Mouse (Mus musculus) MN1 (cell line): ENCODE results near the gene Proser3.
"Not testable (repeated sequence)": the region's sequence is repeated elsewhere in the genome, so short reads cannot be mapped to it uniquely, and the experiment has no call there.

ENCODE experiments used
- DNase-seq: peaks from one replicate; pipeline ENCODE4 v3.0.0-alpha.2; 2016; ENCODE audit warnings: low spot score

Proser3 gene

DNA sequence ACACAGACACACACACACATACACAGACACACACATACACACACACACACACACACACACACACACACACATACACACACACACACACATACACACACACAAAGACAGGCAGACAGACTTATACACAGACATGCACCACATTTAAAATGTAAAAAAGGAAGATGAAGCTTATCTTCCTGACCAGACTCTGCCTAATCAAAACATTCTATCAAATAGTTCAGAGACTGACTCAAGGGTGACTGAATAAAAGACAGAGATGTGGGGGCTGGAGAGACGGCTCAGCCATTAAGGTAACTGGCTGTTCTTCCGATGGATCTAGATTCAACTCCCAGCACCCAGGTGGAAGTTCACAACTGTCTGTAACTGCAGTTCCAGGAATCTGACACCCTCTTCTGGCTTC is 7.8 kb downstream of the Proser3 start:
- no peak for DNase-seq

DNA sequence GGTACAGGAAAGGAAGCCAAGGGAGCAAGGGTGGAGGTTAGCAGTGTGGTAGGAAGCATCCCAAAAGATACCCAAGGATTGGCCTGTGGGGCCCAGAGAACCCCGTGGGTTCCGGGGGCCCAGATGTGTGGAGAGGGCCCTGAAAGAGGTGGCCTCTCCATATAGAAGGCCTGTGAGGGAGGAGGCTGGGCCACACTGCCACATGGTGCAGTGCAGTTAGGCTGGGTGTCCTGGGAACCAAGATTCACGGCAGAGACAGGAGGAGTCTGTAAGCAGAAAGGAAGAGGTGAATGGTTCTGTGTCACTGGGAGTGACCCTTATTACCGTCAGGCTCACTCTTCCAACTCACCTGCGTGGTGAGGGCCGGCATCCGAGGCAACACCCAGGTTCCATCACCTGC is 11.5 kb downstream of the Proser3 start:
- DNase-seq: no peak

- peak; percentile 96 for DNase-seq
Observed at GRCm38 (mm10) chr7:30534633-30535577, 17.2 kb downstream of the Proser3 start, which contains the start of gene Arhgap33. Gene Arhgap33, minus strand, starts transcription at chr7:30535060.

- DNase-seq: no peak
Observed at GRCm38 (mm10) chr7:30533941-30534632, 18.0 kb downstream of the Proser3 start.

GRCm38 (mm10) chr7:30532931-30533330 is 19.2 kb downstream of the Proser3 start:
- DNase-seq: peak; percentile 55

DNA sequence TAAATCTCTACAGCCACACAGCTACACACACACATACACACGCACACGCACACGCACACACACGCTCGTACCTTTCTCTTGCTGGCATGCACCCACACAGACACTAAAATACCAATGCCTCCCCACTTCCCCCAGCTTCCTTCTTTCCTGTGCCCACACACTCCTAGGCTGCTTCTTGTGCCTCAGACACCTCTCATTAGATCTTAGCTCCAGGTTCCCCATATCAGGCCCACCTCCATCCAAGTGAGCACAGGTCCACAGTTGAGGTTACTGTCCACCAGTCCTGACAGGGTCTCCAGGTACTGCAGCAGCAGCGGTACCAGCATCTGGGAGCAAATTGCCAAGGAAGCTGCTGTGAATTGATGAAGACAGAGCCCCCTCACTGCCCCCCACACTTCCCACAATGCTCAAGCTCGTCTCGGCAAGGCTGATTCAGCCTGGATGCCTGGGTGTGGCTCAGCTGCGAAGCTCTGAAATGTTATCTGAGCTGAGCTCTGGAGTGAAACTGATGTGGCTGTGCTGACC is 20.7 kb downstream of the Proser3 start:
- no peak for DNase-seq

DNA sequence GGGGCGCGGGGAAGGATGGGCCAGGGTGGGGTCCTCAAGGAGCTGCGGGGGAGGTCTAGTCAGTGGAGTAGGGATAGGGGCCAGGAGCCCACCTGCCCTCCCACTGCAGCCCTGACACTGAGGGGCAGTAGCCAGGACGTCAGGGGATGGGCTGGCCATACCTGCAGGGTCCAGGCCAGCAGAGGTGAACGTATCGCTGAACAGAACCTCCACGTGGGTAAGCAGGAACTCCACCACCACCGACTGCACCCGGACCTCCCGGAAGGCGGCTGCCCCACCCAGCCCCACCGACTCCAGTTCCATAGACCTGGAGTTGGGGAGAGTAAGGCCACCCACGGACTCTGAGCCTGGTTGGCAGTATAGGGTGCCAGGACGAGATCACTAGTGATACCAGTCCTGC is 25.1 kb downstream of the Proser3 start:
- DNase-seq: no peak

DNA sequence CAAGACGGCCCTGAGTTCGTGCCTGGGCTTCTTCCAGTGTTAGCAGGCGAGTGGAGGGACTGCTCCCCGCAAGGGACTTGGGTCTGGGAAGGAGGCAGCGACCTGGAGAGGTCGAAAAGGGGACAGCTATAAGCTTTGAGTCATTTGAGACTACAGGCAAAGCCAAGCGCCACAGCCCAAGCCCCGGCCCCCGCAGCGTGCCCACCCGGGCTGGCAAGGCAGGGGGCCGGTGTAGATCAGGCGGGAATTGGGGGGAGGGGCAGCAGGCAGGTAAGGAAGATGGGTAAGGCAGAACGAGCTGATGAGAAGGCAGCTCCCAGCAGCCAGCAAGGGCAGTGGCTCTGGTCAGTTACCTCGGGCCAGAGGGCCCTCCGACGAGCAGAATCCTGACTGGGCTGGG is 25.7 kb downstream of the Proser3 start:
- no peak for DNase-seq

- DNase-seq: no peak
Observed at GRCm38 (mm10) chr7:30525954-30526353, 26.1 kb downstream of the Proser3 start.

GRCm38 (mm10) chr7:30524487-30524886 is 27.6 kb downstream of the Proser3 start:
- peak; percentile 94 for DNase-seq

GRCm38 (mm10) chr7:30522871-30523270 is 29.2 kb downstream of the Proser3 start:
- no peak for DNase-seq

- no peak for DNase-seq
Observed at GRCm38 (mm10) chr7:30520856-30521255, 31.2 kb downstream of the Proser3 start.

- DNase-seq: peak; percentile 48
Observed at GRCm38 (mm10) chr7:30520396-30520795, 31.7 kb downstream of the Proser3 start.

- no peak for DNase-seq
Observed at GRCm38 (mm10) chr7:30518325-30518724, 33.8 kb downstream of the Proser3 start.

- no peak for DNase-seq
Observed at GRCm38 (mm10) chr7:30515003-30515760, 36.9 kb downstream of the Proser3 start.

DNA sequence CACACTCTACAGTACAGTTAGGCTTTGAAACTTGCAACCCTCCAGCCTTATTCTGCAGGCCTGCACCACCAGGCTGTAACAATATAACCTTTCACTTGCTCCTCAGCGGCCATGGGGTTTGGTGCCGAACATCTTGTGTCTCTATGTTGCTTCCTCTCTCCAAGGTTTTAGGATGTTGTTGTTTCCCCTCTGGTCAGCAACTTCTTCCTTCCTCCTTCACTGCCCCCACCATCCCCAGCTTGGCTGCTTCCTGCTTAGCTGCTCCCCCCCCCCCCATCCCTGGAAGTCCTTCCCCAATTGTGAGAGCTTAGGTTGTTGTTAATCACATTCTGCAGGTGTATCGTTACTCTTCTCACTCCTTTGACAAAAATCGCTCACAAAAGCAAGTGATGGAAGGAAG is 44.0 kb downstream of the Proser3 start:
- DNase-seq: no peak

DNA sequence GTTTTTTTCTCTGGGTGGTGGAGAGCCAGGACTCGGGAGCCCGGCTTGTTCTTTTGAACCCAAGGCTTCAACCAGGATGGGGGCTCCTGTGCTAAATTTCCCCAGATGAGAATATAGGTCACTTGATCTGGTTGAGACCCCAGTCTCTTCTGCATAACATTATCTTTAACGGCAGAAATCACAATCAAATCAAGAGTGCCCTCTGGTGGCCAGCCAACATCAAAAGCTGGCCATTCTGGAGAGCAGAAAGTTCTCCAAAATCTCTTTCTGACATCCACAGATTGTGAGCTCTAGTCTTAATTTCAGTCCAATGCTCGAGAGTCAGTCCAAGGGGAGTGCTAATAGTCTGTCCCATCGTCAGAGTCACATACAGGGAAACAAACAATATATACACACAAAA is 50.9 kb downstream of the Proser3 start:
- DNase-seq: not testable (repeated sequence)

DNA sequence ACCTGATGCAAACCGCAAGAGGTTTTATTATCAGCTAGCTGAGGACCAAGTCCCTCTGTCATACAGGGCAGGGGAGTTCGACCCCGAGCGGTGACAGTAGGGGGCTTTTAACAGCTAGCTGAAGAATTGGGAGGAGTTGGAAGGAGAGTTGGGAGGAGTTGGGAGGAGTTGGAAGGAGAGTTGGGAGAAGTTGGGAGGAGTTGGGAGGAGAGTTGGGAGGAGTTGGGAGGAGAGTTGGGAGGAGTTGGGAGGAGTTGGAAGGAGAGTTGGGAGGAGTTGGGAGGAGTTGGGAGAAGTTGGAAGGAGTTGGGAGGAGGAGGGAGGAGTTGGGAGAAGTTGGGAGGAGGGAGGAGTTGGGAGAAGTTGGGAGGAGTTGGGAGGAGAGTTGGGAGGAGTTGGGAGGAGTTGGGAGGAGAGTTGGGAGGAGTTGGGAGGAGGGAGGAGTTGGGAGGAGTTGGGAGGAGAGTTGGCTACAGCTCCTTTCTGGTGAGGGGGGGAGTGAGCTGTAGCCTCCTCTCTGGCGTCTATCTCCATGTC is 56.5 kb downstream of the Proser3 start:
- DNase-seq: not testable (repeated sequence)

DNA sequence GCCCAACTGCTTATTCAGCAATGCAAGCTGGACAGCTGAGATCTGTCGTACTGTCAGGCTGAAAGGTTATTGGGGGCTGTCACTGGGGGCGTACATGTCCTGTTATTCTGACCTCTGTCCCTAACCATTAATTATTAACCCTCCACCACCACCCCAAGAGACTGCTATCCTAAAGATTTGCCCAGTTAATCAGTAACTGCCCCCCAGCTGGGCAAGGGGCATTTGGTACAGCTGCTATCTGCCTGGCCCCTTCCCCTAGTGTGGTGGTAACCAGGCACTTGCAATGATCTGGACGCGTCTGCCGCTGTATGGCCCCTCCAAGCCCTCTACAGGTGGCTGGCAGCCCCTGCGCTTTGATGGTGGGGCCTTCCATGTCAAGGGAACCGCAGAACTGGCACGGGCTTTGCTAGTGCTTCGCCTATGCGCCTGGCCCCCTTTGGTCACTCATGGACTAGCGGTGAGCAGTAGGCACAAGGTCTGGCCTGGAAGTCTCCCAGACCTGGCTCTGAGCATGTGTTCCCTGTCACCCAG is 58.6 kb downstream of the Proser3 start, which contains the start of gene Prodh2:
Gene Prodh2, plus strand, starts transcription at position 222 of the 531 bp plus-strand sequence.
- no peak for DNase-seq

DNA sequence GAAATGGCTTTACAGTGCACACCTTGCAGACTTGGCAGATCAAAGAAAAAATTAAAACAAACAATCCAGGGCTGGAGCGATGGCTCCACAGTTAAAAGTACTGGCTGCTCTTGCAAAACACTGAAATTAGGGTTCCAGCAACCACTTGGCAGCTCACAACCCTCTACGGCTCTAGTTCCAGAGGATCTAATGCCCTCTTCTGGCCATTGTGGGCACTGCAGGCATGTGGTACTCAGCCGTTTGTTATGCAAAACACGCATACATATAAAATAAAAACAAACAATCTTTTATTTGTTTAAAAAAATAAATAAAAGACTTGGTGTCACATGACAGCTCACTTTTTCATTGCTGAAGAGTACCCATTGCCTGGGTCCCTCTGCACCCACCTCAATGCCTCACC is 59.3 kb downstream of the Proser3 start:
- peak; percentile 75 for DNase-seq

DNA sequence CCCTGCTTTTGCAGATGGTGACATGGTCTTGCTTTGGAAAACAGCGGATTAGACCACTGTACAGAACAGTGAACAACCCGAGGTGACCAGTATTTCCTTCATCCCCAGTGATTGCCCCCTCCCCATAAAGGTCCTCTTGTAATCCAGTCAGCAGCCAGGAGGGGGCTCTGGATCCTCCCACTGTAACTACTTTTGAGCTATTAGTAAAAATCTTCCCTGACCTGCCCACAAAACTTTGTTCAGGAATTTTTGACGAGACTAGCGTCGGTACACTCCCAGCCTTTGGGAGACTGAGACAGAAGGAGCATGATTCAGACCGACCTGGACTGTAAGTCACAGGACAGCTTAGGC is 61.2 kb downstream of the Proser3 start:
- no peak for DNase-seq
